Mouse (Mus musculus): ENCODE measurements around the gene Ints5.

Ints5 gene

DNA sequence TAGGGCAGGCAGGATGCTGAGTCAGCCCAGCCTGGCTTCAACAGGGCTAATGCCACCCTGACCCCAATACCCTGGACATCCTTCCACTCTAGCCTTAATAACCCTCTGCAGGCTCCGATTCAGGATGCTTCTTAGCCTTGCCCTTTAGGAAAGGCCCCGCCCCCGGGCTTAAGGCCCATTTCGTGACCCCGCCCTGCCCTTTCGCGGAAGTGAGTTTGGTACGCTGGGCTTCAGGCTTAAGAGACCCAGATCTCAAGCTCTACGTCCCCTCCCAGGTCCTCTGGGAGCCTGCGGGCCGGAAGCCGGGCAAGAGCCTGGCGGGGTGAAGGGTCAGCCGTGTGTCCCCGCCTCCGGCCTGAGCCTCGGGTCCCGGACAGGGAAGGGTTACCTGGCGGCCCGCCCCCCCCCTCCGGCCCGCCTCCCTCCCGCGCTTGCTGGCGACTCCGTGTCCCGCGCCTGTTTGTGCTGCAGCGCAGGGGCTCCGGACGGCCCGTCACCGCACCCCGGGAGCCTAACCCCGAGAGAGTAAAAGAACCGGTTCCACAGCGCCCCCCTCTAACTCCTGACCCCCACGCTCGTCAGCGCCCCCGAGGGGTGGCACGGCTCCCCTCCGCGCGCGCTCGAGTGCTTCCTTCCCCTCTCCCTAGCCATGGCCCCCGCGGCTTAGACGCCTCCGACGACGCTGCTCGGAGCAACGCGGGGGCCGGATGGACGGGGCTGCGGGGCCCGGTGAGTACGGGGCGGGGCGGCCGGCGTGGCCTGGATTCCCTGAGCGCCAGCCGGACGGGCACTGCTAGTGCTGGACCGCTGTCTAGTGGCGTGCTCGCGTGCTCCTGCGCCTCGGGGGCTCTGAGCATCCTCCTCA is 36.7 kb downstream of the Ints5 start, which contains the start of the genes Rom1 and Eml3:
Gene Rom1 (minus strand): TSS at position 133 of the 865 bp plus-strand sequence.
Gene Eml3 (plus strand): TSS at position 329 of the 865 bp plus-strand sequence.
- DNase-seq (ENCODE audit: low spot score) = peak; percentile 91

DNA sequence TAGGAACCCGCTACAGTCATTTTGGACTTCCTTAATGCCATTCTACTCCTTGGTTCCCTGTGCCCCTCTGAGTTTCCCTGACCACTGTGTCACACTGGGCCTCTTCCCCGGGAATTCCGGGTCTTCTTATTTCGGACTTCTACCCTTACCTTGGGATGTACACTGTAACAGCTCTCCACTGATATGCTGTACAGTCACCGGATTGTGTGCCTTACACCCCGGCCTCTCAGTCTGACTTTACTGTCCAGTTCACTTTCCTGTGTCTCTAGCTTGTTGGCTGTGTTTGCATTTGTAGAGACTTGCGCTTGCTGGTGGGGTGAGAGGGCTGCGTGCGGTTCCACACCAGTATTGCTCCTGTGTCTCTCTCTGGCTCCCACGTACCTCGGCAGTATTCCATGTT is 37.3 kb downstream of the Ints5 start:
- DNase-seq (ENCODE audit: low spot score) = no peak

DNA sequence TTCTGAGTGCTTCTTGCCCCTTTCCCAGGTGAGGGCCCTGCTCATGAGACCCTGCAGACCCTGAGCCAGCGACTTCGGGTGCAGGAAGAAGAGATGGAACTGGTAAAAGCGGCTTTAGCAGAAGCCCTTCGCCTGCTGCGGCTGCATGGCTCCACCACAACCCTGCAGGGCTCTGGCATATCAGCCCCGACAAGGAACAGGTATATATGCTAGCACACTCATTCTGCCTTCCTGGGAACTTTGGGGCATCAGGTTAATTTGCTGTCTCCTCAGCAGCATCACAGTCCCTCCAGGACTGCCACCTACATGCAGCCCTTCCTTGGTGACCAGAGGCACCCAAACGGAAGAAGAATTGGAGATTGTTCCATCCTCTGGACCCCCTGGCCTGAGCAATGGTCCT is 38.0 kb downstream of the Ints5 start:
- no peak for DNase-seq (ENCODE audit: low spot score)

DNA sequence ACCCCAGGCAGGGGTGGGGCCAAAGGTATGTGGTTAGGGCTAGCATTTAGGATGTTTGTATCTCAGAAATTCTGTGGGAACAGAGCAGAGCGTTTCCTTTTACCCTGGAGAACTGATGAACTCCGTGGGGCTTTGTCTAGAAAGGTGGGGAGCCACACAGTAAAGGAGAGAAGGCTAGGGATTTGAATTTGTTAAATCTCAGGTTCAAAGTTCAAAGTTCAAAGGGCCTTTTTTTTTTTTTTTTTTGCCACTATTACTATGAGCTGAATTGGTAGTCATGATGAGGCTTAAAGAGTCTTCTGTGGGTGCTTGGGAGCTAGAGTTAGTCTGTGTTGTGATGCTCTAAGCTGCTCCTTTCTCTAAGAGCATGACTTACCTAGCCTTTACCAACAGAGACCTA is 43.9 kb downstream of the Ints5 start:
- no peak for DNase-seq (ENCODE audit: low spot score)

DNA sequence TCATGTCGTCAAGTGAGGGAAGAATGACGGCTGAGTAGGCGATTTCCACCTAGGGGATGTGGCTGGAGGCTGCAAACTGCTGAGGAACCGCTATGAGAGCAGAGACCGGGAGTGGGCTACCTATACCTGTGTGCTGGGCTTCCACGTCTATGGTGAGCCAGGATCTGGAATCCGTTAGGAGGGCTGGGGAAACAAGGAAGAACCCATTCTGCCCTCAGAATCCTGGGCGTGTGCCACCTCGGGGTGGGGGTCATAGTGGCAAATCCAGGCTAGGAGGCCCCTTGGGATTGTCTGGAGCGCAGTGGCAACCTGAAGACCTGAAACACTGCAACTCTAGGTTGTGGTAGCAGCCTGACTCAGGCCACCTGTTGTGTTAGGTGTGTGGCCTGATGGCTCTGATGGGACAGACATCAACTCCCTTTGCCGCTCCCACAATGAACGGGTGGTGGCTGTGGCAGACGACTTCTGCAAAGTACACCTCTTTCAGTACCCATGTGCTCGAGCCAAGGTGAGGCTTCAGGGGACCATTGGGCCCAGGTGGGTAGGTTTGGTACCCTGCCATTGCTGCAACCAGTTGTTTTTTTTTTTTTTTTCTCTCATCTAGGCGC is 47.8 kb downstream of the Ints5 start:
- no peak for DNase-seq (ENCODE audit: low spot score)

DNA sequence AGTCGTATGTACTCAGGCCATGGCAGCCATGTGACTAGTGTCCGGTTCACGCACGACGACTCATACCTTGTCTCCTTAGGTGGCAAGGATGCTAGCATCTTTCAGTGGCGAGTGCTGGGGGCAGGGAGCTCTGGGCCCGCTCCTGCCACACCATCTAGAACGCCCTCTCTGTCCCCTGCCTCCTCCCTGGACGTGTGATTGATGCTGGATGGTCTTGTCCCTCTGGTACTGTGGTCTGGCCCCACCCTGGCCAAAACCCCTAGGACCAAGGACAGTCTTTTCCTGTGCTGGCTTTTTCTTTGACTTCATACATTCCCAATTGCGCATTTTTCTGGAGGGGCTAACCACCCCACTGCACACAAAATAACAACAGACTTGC is 48.3 kb downstream of the Ints5 start:
- DNase-seq (ENCODE audit: low spot score) = peak; percentile 17

DNA sequence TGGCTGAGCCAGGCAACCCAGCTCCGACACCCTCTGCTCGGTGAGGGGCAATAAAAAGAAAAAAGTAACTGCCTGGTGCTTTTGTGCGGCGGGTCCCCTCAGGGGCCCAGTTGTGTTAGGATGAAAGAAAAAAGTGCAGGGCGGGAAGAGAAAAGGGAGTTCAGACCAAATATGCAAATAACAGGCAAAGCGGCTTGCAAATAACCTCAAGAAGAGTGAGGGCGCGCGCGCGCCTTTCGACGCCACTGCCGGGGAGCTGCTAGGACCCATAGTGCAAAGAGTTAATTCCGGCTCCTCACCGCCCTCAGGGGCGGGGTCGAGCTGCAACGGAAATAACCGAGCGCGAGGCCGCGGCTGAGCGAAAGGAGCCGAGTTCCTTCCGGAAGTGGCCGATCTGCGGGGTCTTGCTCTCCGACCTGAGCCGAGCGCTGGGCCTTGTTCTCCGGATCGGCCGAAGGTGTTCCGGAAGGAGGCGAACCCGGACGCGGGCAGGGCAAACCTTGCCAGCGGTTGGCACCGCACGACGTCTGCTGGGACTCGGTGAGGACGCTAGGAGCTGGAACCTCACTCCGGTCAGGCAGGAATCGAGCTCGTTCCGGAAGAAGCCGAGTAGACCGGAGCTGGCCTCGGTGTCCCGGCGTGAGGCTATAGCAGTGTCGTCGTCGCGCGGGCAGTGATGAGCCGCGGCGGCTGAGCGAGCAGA is 48.9 kb downstream of the Ints5 start, which contains the start of gene Mta2:
Gene Mta2 (plus strand): TSS at position 361 of the 703 bp plus-strand sequence.
- peak; percentile 98 for DNase-seq (ENCODE audit: low spot score)

DNA sequence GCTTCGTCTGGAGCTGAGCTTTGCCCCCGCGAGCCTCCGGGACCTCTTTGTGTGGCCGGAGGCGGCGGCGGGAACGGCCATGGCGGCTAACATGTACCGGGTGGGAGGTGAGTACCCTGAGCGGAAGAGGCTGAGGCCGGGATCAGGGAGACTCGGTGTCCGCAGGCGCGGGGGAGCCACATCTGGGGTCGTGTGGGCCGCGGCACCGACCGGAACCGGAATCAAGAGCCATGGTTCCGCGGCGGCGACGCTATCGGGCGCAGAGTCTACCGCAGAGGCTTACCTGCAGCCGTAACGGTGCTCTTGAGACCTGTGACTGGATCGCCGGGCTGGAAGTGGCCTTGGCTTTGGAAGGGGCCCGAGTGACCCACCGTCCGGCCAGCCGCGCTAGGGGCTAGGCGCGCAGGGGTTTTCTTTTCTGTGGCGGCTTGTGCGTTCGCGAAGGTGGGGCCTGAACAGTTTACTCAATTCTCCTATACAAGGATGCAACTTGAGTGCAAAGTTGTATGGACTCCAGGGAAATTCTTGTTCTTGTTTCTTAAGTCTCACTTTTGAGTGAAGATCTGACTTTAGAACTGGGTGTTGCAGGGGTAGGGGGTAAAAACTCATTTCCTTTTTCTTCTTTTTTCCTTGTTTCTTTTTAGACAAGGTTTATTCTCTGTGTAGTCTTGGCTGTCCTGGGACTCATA is 49.6 kb downstream of the Ints5 start:
- DNase-seq (ENCODE audit: low spot score) = peak; percentile 64

DNA sequence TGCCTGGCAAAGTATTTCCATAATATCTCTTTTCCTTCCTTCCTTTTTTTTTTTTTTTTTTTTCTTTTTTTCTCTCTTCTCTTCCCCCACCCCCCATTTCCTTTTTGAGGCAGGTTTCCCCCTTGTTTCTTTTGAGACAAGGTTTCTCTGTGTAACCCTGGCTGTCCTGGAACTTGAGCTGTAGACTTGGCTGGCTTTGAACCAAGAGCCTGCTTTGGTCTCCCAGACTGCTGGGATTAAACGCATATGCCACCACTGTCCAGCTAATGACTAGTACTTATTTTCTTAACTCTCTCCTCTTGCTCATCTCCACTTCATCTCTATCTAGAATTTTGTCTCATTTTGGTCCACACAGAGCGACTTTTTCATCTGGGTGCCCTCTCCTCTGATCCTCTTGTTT is 50.2 kb downstream of the Ints5 start:
- no peak for DNase-seq (ENCODE audit: low spot score)

DNA sequence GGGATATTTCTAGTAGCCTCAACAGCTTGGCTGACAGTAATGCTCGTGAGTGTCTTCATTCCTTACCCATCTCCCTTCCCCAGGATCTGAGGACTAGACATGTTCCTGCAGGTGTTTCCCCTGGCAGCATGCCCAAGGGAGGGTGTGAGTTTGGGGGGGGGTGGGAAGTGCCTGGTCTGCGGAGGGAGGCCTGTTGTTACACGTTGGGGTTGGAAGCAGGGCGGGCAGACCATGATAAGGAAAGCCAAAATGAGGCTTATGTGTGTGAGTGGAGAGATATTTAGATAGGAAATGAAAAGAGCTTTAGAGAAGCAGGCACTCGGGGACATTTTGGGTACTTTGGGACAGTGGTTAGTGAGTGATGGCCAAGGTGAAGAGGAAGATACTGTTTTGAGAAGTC is 51.3 kb downstream of the Ints5 start:
- no peak for DNase-seq (ENCODE audit: low spot score)

DNA sequence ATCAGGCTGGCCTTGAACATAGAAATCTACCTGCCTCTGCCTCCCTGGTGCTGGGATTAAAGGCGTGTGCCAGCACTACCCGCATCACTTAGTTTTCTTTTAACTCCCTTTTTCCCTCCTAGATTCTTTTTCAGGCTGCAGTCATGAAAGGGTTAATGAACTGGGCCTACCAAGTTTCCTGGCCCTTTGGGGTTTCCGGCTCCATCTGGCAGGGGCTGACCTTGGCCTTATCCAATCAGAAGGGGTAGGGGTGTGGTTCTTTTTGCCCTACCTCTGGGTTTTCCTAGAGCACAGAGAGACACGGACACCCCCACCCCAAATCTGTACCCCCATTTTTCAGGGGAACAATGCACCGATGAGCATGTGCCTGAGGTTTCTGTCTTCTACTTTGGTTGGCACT is 51.9 kb downstream of the Ints5 start:
- DNase-seq (ENCODE audit: low spot score) = peak; percentile 83

DNA sequence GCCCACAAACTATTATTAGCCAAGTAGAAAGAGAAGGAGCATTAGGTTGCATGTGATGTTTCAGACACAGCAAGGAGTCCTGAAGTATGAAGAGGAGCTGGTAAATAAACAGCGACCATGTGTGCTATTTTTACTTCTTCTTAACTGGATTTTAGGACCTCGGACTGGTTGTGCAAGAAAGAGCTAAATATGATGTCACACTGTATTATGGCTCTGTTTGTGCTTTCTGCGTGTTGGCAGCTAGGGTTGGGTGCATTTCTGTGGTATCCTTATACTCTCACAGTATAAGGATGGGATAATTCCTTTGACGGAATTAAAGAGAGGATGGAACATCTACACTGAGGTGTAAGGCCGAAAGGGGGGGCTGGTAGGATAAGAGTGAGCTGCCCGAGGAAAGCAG is 52.4 kb downstream of the Ints5 start:
- no peak for DNase-seq (ENCODE audit: low spot score)

DNA sequence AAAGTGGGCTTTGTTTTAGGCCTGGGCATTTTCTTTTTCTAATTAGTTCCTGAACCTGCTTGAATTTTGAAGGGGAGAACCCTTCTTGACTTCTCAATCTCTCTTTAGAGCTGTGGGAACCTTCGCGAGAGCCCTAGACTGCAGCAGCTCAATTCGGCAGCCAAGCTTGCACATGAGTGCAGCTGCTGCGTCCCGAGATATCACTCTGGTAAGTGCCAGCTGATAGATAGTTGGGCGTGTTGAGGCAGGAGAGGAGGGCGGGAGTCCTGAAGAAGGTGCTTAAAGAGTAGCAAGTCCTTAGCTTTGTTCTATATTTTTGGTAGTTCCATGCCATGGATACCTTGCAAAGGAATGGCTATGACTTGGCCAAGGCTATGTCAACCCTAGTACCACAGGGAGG is 54.1 kb downstream of the Ints5 start:
- DNase-seq (ENCODE audit: low spot score) = no peak
